ENCODE assay signal across 40 mouse cellular contexts in genomic region chr11:96058309-96058708, GRCm38 (mm10). TPM values are rescaled to one million over a fixed set of nuclear protein-coding genes. Genes with fewer than 3 reads are reported as not detected.
"Had no signal": no experiment of that assay in that cellular context is flagged by ENCODE, and none has a peak within 500 bp of the region (broad histone marks: within the 10 kb centered on the region; RNA-seq: fewer than 3 reads in every experiment).

No protein-coding gene starts in this region.

- ATAC-seq: hindbrain, embryonic 16.5 days; intestine, embryonic 15.5 days; intestine, postnatal 0 days; liver, postnatal 0 days had no signal

- DNase-seq: gastrocnemius, adult 2 months; gastrocnemius, postnatal 10 days; gastrocnemius, postnatal 25 days; heart, adult 18-20 months; heart, postnatal 14 days; heart, postnatal 36 days; kidney, adult 18-20 months; kidney, adult 8-10 months; kidney, postnatal 10 days; kidney, postnatal 25 days; kidney, postnatal 4 days; liver; liver, embryonic 13.5 days; liver, postnatal 0 days had no signal

RNA-seq across cellular contexts. Expression of gene Gip, which starts 34.0 kb away (rescaled TPM):
- total RNA-seq: gastrocnemius, adult 2 months; gastrocnemius, postnatal 10 days; gastrocnemius, postnatal 25 days; gastrocnemius, postnatal 4 days; granulocyte monocyte progenitor cell, adult 5-6 weeks; heart, adult 18-20 months; heart, adult 8-10 months; heart, postnatal 14 days; heart, postnatal 36 days; layer of hippocampus, adult 2 months; layer of hippocampus, postnatal 10 days; layer of hippocampus, postnatal 25 days; left cerebral cortex, adult 2 months; left cerebral cortex, postnatal 14 days; left cerebral cortex, postnatal 36 days had no signal
- polyA plus RNA-seq: heart, embryonic 11.5 days; heart, embryonic 13.5 days; heart, embryonic 15.5 days; heart, postnatal 0 days; hindbrain, embryonic 10.5 days; hindbrain, embryonic 12.5 days; hindbrain, embryonic 14.5 days; hindbrain, embryonic 16.5 days; kidney, embryonic 14.5 days; kidney, embryonic 16.5 days; limb, embryonic 10.5 days; limb, embryonic 12.5 days; limb, embryonic 14.5 days; liver, embryonic 11.5 days; liver, embryonic 13.5 days; liver, embryonic 15.5 days; liver, postnatal 0 days had no signal

RNA-seq across cellular contexts. Expression of gene Igf2bp1, which starts 52.6 kb away (rescaled TPM):
- total RNA-seq: gastrocnemius, adult 2 months; gastrocnemius, postnatal 25 days; layer of hippocampus, adult 2 months had no signal
